Mouse (Mus musculus): Measurements from ENCODE around the gene Panx1.
A peak's percentile ranks its signal among the peaks of the same experiment; 100 is the strongest.

The Panx1 gene

DNA sequence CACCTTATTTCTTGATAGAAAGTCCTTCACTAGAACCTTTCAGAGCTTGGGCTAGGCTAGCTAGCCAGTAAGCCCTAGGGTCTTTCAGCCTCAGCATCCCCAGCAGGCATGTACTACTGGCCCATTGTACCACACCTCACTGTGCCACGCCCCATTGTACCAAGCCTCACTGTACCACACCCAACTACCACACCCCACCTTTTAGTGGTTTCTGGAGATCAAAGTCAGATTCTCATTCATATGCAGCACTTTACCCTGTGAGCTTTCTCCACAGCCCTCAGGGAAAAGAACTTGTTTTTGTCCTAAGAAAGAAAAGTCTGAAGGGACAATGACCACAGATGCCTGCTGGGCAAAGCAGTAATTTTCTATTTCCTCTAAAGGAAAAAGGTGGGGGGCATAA lies 22.2 kb downstream of the Panx1 start:
- no peak for DNase-seq (ENCODE audit: low read depth, low spot score)

DNA sequence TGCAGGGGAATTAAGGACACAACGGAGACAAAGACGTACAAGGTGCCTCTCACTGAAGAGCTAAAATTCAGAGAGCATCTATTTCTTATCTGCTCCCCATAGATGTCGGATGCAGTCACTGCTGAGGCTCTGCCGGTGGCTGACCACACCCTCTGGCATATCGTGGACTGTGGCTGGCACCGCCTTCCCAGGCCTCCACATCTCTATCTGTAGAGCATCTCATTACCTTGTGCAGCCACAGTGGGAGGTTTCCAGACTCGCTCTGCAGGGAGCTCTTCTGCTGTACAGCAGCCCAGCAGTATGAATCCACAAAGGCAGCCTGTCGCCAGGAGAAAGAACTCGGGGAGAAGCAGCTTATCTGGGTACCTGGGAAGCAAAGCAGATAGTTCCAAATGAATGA lies 24.1 kb downstream of the Panx1 start:
- peak; percentile 64 for DNase-seq (ENCODE audit: low read depth, low spot score)

DNA sequence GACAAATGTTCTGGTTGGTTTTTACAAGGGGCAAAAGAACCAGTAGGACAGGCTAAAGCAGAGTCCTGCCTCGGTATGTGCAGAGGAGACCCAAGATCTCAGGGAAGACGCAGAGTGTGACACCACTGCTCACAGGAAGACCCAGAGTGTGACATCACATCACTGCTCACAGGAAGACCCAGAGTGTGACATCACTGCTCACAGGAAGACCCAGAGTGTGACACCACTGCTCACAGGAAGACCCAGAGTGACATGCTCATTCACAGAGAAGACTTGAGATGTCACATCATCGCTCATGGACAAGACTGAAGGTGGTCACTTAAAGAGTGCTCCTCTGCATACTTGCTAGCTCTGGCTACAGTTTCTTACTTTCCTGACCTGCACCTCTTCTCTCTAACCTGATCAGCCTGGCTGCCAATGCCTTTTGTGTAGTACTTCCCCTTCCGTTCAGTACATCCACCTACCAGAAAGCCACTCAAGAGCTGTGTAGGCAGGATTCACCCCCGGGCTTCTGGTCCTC lies 24.7 kb downstream of the Panx1 start:
- DNase-seq (ENCODE audit: low read depth, low spot score): no peak

DNA sequence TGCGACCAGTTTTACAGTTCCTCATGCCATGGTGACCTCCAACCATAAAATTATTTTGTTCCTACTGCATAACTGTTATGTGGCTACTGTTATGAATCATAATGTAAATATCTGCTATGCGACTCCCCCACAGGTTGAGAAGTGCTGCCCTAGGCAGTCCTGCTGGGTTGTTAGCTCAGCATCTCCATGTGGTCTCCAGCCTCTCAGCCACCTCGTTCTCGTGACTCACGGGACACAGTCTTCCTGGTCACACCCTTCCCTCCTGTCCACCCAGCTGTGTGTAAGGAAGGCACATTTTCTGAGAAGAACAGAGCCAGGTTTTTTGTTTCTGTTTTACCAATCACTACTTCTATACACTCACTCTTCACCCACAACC lies 26.5 kb downstream of the Panx1 start:
- peak; percentile 54 for DNase-seq (ENCODE audit: low read depth, low spot score)

DNA sequence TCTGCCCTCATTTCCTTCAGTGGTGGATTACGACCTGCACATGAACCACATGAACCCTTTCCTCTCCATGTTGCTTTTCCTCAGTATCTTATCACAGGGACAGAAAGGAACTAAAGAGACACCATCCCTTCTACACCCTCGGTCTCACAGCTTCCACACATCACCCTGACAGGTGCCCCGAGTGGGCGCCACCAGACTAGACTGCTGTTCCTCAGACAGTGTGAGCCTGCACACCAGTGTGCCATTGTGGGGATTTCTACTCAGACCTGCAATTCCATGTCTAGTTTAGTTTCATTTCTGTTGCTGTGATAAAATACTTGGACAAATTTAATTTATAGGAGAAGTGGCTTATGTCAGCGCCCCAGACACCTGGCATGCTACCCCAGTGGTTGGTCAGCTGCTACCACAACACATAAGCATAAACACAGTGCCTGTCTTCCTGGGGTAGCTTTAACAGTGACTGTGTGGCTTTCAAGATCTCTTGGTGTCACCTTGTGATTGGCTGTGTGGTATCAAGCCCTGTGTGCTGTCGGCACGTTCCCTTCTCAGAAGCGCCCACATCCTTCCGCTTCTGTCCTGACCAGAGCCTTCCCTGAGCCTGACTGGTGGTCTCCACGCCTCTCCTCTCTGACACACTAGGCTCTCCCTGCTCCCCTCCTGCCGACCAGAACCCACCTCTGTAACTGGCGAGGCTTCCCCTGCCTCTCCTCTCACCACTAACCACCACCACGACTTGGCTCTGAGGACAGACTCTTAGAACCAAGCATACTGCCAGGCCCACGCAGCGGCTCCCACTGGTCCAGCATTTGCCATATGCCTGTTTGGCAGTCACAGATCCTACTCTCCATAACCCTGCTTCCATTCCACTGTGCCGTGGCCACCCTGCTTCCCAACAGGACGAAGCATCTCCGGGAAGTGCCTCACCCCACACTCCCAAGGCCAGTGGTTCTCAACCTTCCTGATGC lies 27.2 kb downstream of the Panx1 start:
- DNase-seq (ENCODE audit: low read depth, low spot score): peak; percentile 88

DNA sequence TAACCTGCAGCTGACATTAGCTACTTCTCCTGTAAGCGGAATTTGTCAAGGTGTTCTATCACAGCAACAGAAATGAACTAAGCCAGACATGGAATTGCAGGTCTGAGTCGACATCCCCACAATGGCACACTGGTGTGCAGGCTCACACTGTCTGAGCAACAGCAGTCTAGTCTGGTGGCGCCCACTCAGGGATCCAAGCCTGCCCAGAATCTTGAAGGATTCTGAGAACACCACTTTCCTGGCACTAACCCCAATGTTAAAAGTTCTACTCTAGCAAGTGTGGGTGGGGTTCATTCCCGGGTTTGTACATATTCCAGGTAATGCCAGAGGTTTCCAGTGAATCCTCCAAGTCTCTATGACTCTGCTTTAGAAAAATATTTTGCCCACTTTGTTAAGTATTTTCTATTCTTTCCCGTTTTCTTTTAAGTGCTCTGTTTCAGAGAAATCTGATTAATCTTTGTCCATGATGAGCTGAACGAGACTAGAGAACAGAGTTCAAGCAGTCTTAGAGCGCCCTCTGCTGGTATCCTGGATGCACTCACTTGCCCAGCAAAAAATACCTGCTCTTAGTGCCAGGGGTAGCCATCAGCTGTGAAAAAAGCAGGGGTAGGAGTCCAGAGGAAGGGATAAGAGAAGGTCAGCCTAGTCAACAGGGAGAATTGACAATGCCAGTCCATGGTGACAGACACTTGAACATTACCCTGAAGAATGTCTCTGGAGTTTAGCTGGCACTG lies 29.9 kb downstream of the Panx1 start:
- peak; percentile 91 for DNase-seq (ENCODE audit: low read depth, low spot score)

DNA sequence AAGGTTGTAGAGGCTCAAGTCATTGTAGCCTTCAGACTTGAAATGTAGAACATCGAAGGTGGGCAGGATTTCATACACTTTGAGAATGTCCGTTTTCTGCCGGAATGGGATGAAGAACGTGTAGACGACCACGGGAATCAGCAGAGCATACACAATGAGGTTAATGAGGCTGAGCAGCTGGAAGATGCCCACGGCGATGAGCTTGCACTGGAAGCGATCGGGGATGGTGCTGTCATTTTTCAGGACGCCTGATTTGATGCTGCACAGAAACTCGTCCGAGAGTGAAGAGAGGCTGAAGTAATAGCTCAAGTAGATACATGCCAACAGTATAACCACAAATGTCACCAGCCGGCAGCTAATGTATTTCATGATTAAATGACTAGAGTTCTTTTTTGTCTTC lies 37.7 kb downstream of the Panx1 start:
- no peak for DNase-seq (ENCODE audit: low read depth, low spot score)

DNA sequence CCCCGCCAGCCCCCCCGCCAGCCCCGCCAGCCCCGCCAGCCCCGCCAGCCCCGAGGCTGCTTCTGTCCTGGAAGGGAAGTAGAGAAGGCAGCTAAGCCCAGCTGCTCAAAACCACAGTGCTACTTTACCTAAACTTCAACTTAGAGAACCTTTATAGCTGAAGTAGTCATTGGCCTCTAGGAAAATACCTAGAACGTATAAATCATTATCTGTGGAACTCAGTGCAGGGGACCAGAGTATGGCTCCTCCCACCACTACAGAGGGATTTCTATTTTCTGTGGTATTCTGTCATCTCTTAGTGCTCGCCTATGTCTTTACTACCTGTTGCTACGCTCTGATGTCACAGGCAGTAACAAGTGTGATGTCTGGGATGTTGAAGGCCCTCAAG lies 41.0 kb downstream of the Panx1 start:
- DNase-seq (ENCODE audit: low read depth, low spot score): no peak

DNA sequence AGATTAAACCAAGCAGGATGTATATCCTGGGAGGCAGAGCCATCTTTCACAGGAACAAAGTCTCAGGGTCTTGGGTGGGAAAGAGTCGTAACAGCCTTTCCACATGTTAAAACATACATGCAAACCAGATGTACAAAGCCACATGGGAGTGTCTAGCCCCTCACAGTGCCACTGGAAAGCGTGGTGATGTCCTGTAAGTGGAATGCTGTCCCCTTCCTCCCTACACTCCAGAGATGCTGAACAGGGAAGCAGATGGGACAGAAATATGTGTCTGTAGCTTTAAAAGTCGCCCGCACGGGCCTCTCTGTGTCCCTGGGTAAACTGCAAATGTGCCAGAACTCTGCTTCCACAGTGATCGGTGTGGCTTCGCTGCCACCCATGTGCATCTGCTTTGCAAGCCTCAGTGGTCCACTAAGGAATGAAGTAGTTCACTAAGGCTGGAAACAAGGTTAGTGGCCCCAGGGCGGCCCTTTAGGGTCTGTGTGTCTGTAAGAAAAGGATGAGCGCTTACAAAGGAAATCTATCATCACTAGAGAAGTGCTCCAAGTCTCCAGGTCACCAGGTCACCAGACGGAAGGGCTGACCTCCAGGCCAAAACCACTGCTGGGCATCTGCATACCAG lies 41.5 kb downstream of the Panx1 start:
- DNase-seq (ENCODE audit: low read depth, low spot score): no peak

DNA sequence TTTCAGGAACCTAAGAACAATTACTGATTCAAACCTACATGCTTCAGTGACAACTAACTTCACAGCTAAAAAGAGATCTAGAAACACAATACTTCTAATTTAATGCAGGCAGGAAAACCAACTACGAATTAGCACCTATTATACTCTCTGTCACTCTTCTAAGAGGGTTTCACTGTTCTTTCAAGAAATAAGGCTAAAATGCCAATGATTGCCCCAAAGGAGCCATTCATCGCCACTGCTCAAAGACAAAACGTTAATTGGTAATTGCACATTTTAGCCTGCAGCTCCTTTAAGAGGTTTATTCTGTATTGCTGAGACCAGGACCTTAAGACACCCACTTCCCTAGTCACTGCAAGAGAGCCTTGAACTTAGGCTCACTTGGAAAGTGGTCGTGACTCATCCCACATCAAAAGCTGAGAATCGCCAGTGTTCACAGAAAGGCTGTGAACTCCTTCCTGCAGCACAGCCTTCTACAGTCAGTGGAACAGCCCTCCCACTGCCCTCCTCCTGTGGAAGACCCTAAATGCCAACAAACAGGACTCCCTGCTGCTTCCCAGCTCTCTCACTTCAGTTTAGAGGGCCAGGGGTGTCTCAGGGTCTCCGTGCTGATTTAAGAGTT lies 42.2 kb downstream of the Panx1 start:
- DNase-seq (ENCODE audit: low read depth, low spot score): peak; percentile 47

DNA sequence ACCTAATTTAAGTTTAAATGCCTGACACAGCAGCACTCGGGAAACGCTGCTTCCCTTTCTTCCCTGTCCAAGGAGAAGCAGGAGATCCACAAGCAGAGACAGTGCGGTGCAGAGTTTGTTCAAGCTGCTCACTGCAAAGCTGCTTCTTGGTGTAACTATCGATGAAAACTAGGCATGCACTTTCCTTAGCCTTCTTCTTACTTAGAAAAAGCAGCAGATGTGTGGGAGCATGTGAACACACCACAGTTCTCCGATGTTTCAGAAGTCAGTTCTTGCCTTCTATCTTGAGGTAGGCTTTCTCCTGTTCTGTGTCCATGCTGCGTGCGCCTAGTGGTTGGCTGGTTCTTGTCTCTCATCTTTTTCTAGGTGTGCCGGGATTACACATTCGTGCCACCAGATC lies 46.5 kb downstream of the Panx1 start:
- DNase-seq (ENCODE audit: low read depth, low spot score): peak; percentile 60

DNA sequence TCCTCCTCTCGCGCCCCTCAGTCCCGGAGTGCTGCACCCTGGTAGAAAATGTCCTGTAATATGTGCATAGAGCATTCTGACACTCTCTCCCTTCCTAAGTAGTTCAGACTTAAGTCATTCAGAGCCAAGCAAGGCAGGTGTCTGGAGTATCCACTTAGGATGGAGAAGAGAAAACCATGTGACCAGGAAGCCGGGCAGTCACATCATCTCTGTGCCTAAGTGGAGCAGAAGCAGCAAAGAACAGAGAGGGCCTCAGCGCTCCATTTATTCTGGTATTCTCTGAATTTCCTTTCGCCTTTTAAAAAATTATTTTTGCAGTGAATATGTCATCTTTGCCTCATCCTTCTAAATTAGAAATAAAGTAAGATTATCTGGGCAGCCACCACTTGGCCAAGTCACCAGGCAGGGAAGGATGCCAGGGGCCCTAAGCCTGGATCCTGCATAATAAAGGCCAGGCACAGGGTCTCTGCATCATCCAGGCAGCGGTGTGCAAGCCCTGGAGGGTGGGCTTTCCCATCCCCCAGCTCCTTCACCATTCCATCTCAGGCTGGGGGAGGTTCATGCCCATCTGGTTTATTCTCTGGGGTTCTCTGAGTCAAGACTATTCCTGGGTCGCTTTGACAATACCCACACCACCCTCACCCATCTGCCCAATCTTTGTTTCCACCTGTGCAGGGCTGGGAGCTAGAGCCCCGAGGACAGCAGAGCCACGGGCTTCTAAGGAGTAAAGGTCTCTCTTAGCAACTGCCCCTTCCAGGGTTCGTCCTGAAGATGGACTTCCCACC lies 47.8 kb downstream of the Panx1 start:
- DNase-seq (ENCODE audit: low read depth, low spot score): peak; percentile 78

DNA sequence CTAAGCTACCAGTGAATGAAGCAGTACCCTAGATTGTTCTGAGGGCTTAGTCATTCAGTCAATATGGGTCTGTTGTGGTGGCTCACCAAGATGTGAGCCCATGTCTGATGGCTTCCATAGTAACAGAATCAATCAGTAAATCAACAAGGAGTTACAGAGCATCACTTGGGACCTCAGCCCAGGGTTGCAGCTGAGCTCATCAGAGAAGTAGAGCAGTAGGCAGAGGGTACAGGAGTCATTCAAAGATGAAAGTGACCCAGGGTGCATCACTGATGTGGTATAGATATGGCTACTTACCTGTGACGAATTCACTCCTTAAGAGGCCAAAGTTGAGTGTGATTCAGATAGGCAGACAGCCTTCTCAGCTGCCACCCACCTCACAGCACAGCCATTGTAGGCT lies 49.8 kb downstream of the Panx1 start:
- peak; percentile 27 for DNase-seq (ENCODE audit: low read depth, low spot score)

DNA sequence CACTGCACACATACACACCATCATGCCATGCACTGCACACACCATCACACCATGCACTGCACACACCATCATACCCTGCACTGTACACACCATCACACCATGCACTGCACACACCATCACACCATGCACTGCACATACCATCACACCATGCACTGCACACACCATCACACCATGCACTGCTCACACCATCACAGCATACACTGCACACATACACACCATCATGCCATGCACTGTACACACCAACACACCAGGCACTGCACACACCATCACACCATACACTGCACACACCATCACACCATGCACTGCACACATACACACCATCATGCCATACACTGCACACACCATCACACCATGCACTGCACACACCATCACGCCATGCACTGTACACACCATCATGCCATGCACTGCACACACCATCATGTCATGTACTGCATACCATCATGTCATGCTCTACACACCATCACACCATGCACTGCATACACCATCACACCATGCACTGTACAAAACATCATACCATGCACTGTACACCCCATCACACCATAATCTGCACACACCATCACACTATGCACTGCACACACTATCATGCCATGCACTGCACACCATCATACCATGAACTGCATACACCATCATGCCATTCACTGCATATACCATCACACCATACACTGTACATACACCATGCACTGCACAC lies 56.5 kb downstream of the Panx1 start:
- DNase-seq (ENCODE audit: low read depth, low spot score): no peak

DNA sequence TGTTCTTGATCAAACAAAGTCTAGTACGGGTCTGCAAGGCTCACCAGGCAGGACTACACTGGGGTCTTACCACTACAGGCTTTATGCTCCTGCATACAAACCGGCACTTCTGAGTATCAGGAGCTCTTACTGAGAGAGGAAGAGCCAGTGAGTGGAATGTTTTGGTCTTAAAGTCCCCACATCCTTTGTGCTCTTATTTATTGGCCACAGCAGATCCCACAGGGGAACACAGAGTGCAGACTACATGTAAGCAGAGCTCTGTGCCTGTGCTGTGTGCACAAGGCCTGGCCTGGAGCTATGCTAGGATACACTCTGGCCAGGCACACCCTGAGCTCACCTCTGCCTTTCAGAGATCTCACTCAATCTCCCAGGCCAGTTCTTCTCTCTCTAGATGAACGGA lies 62.1 kb downstream of the Panx1 start:
- no peak for DNase-seq (ENCODE audit: low read depth, low spot score)

DNA sequence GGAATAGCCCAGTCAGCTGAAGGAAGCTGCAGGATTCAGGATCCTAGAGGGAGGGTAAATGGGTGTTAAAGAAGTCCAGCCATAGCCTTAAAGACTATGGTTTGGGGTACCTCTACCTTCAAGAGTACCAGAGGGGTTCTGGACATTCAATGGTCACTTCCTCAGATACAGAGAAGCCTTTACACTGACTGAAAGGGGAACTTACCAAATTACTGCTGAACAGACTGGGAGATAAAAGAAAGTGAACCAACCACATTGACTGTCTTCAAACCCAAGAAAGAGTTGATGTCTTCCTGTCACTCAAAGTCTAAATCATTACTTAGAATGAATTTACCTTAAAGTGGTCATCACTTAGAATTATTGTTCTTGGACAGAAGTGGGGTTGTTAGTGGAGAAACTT lies 62.6 kb downstream of the Panx1 start:
- DNase-seq (ENCODE audit: low read depth, low spot score): no peak

DNA sequence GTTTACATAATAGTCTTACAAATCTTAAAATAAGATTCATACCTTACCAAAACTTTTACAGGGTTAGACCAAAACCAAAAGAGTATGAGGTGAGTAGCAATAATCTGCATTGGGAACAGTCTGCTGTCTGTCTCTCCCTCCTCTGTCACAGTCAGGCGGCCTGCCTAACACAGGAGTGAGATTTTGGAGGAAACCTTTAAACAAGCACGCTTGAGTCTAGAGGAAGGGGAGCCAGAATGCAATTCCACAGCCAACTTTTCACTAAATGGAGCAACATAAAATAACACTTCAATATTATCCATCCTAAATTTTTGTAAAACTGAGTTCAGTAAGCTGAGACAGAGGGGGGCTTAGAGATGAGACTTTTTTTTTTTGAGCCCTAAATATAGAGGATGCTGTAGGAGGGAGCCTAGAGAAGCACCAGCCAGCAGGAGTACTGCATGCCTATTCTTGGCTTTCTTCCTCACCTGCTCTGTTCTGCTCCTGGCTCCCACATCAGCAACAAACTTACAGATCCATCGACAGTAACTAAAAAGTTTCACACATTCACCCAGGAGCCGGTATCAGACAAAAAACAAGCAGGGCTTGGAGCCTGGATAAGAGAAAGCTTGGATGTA lies 63.6 kb downstream of the Panx1 start:
- DNase-seq (ENCODE audit: low read depth, low spot score): peak; percentile 89

DNA sequence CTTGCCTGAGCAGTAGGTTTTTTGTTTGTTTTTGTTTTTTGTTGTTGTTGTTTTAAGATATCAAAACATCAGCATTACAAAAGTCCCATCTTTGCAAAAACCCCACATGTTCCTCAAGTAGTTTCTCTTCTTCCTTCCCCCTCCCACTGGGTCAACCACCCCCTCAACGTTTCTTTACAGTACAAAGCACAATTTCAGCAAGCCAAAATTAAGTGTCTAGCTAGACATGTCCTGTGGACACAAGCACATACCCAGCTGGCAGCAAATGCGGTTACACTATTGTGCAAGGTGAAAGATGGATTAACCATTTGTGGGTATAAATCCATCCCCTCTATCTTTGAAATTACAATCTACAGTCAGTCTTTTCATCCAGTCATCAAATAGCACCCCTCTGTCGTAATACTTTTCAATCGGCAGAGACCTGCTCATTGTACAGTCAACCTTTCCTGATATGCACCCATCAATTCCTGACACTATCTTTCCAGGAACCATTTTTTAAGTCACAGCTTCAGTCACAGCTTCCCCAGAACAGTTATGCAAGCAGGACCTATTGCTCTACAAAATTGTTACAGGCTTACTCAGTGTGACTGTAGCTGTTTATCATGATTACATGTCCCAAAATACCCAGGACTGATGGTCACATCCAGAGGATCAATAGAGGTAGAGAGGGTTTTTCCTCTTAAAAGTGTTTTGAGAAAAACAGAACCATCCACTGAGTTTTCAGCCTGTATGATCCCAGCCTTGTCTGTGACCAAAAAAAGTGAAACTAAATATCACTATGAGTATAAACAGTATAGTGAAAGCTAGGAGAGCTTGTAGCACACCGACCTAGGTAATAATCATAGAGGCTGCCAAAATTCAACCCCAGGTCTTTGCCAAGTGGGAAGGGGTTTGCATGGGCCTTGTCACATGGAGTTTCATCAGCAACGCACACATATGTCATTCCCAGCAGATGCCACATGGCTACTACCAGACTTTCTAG lies 70.7 kb downstream of the Panx1 start:
- DNase-seq (ENCODE audit: low read depth, low spot score): no peak

DNA sequence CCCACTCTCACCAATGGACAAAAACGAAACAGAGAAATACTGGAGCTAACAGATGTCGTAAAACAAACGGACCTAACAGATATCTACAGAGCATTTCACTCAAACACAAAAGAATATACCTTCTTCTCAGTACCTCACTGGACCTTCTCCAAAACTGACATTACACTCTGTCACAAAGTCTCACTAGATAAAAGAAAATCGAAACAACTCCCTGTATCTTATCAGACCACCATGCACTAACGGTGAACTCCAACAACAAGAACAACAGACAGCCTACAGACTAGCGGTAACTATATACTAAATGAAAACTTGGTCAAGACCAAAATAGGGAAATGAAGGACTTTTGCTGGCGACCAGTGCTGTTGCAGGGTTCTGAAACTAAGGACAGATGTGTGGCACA lies 71.5 kb downstream of the Panx1 start:
- DNase-seq (ENCODE audit: low read depth, low spot score): no peak

Measured in brain, adult 2 months (tissue).